Mouse (Mus musculus): ENCODE measurements around the gene Gm42688.

- no peak for TF ChIP-seq CTCF (IDR thresholded peaks at IDR 0.05; ENCODE audit: control insufficient read depth, insufficient read depth, insufficient replicate concordance, low read depth, low read length)
- no peak for TF ChIP-seq POLR2A (IDR thresholded peaks at IDR 0.05; ENCODE audit: control insufficient read depth, low read depth, low read length)
These were observed 16.2 kb downstream of the Gm42688 start for GRCm38 (mm10) chr6:83117616-83118015.
